ENCODE assay signal across 9 mouse cellular contexts in genomic region chr5:121206540-121206939, GRCm38 (mm10). TPM values are rescaled to one million over a fixed set of nuclear protein-coding genes. Genes with fewer than 3 reads are reported as not detected.
DNase-seq lines count a peak whose midpoint lies in the region; ATAC-seq and TF ChIP-seq lines count a peak whose summit lies in the region.
"Had no signal": no experiment of that assay in that cellular context is flagged by ENCODE, and none has a peak within 500 bp of the region (broad histone marks: within the 10 kb centered on the region; RNA-seq: fewer than 3 reads in every experiment).

No protein-coding gene starts in this region.

- no peak for DNase-seq in forebrain, postnatal 0 days
- DNase-seq in kidney, postnatal 0 days (ENCODE audit: low spot score): no peak
- no peak for DNase-seq in kidney, postnatal 36 days
- no peak for DNase-seq in embryonic facial prominence, embryonic 10.5 days (ENCODE audit: low spot score)
- no peak for DNase-seq in liver, embryonic 14.5 days (ENCODE audit: low read depth in 3 of 3, low spot score in 3 of 3)
- no peak for DNase-seq in layer of hippocampus, postnatal 14 days (ENCODE audit: low spot score in 2 of 2)
- DNase-seq in right cerebral cortex, adult 18-20 months: no peak
- DNase-seq: lung, postnatal 4 days had no signal

- TF ChIP-seq EP300 in liver, embryonic 14.5 days (IDR thresholded peaks at IDR 0.05; ENCODE audit: low read depth): no peak

- H3K9ac ChIP-seq in forebrain, embryonic 12.5 days: peak overlapping the region; percentile 29
- H3K9ac ChIP-seq in forebrain, postnatal 0 days: no peak overlapping the region
- H3K9ac ChIP-seq in kidney, postnatal 0 days (ENCODE audit: low read depth, low read length): 0 out of 2 replicates have a peak overlapping the region, but pooled peaks have one; percentile 100
- peak overlapping the region; percentile 97 for H3K9ac ChIP-seq in liver, embryonic 14.5 days (replicated peaks)

- ATAC-seq in forebrain, embryonic 12.5 days (ENCODE audit: low FRiP score): no peak
- ATAC-seq in forebrain, postnatal 0 days: no peak
- ATAC-seq in kidney, postnatal 0 days (replicated peaks; ENCODE audit: low FRiP score, low read depth): no peak
- no peak for ATAC-seq in liver, embryonic 14.5 days (ENCODE audit: insufficient read depth)

- H3K9me3 ChIP-seq in forebrain, embryonic 12.5 days: no peaks in the 10 kb centered on the region
- H3K9me3 ChIP-seq in forebrain, postnatal 0 days (ENCODE audit: low read length): no peaks in the 10 kb centered on the region
- no peaks in the 10 kb centered on the region for H3K9me3 ChIP-seq in kidney, postnatal 0 days (replicated peaks; ENCODE audit: low read length)
- no peaks in the 10 kb centered on the region for H3K9me3 ChIP-seq in embryonic facial prominence, embryonic 10.5 days
- no peaks in the 10 kb centered on the region for H3K9me3 ChIP-seq in liver, embryonic 14.5 days (ENCODE audit: control insufficient read depth, low read length)

- H3K27me3 ChIP-seq in forebrain, embryonic 12.5 days: no peaks in the 10 kb centered on the region
- H3K27me3 ChIP-seq in forebrain, postnatal 0 days (ENCODE audit: insufficient read depth, low read length): no peaks in the 10 kb centered on the region
- no peaks in the 10 kb centered on the region for H3K27me3 ChIP-seq in kidney, postnatal 0 days (ENCODE audit: insufficient read depth, low read length)
- H3K27me3 ChIP-seq in embryonic facial prominence, embryonic 10.5 days (replicated peaks; ENCODE audit: low read depth, poor library complexity, severe bottlenecking): no peaks in the 10 kb centered on the region
- no peaks in the 10 kb centered on the region for H3K27me3 ChIP-seq in liver, embryonic 14.5 days (ENCODE audit: control insufficient read depth, insufficient read depth, low read length)

- 85% methylated on average over 9 of the region's 9 CpGs for WGBS in forebrain, embryonic 12.5 days
- 84% methylated on average over 9 of the region's 9 CpGs for WGBS in forebrain, postnatal 0 days
- 64% methylated on average over 9 of the region's 9 CpGs for WGBS in kidney, postnatal 0 days
- 84% methylated on average over 9 of the region's 9 CpGs for WGBS in embryonic facial prominence, embryonic 10.5 days
- WGBS in liver, embryonic 14.5 days (ENCODE audit: insufficient replicate concordance): 67% methylated on average over 9 of the region's 9 CpGs

- 0 out of 2 replicates have a peak overlapping the region, but pooled peaks have one; percentile 59 for H3K4me2 ChIP-seq in forebrain, embryonic 12.5 days
- no peak overlapping the region for H3K4me2 ChIP-seq in forebrain, postnatal 0 days (ENCODE audit: low read depth)
- peak overlapping the region; percentile 78 for H3K4me2 ChIP-seq in kidney, postnatal 0 days (ENCODE audit: low read length)
- peak overlapping the region; percentile 68 for H3K4me2 ChIP-seq in liver, embryonic 14.5 days (ENCODE audit: low read depth)

- no peak overlapping the region for H3K27ac ChIP-seq in forebrain, embryonic 12.5 days
- no peak overlapping the region for H3K27ac ChIP-seq in forebrain, postnatal 0 days (ENCODE audit: low read depth, low read length)
- H3K27ac ChIP-seq in kidney, postnatal 0 days: no peak overlapping the region
- H3K27ac ChIP-seq in embryonic facial prominence, embryonic 10.5 days (replicated peaks): no peak overlapping the region
- H3K27ac ChIP-seq in liver, embryonic 14.5 days: no peak overlapping the region; the same call in 1 of the 2 replicates

- peaks cover 61% of the 10 kb centered on the region for H3K36me3 ChIP-seq in forebrain, embryonic 12.5 days (replicated peaks)
- peaks cover 50% of the 10 kb centered on the region for H3K36me3 ChIP-seq in forebrain, postnatal 0 days (ENCODE audit: insufficient read depth)
- peaks cover 48% of the 10 kb centered on the region for H3K36me3 ChIP-seq in kidney, postnatal 0 days (ENCODE audit: insufficient read depth, low read length)
- peaks cover 64% of the 10 kb centered on the region for H3K36me3 ChIP-seq in embryonic facial prominence, embryonic 10.5 days (replicated peaks)
- peaks cover 60% of the 10 kb centered on the region for H3K36me3 ChIP-seq in liver, embryonic 14.5 days (replicated peaks; ENCODE audit: control insufficient read depth, insufficient read depth, low read depth)

- 0 out of 2 replicates have a peak overlapping the region, but pooled peaks have one; percentile 8 for H3K4me3 ChIP-seq in forebrain, embryonic 12.5 days (replicated peaks)
- no peak overlapping the region for H3K4me3 ChIP-seq in forebrain, postnatal 0 days (ENCODE audit: low read depth, low read length)
- no peak overlapping the region for H3K4me3 ChIP-seq in kidney, postnatal 0 days (replicated peaks; ENCODE audit: low read depth, low read length)
- H3K4me3 ChIP-seq in embryonic facial prominence, embryonic 10.5 days: peak overlapping the region; percentile 95
- H3K4me3 ChIP-seq in liver, embryonic 14.5 days (ENCODE audit: insufficient read depth in 1 of 2, low read depth in 2 of 2, low read length in 2 of 2): peak overlapping the region; percentile 91 to 99

- no peak for TF ChIP-seq CTCF in forebrain, postnatal 0 days (IDR thresholded peaks at IDR 0.05; ENCODE audit: low read depth)
- TF ChIP-seq CTCF in kidney, postnatal 0 days (IDR thresholded peaks at IDR 0.05; ENCODE audit: low read depth): no peak
- TF ChIP-seq CTCF in liver, embryonic 14.5 days (IDR thresholded peaks at IDR 0.05; ENCODE audit: low read depth): no peak

- H3K4me1 ChIP-seq in forebrain, embryonic 12.5 days: peaks cover 28% of the 10 kb centered on the region
- H3K4me1 ChIP-seq in forebrain, postnatal 0 days (ENCODE audit: insufficient read depth): 0 out of 2 replicates have a peak, but pooled peaks cover 2% of the 10 kb centered on the region
- H3K4me1 ChIP-seq in kidney, postnatal 0 days (replicated peaks; ENCODE audit: insufficient read depth, low read length): peaks cover 12% of the 10 kb centered on the region; the same call in 1 of the 2 replicates
- H3K4me1 ChIP-seq in embryonic facial prominence, embryonic 10.5 days: peaks cover 27% of the 10 kb centered on the region
- H3K4me1 ChIP-seq in liver, embryonic 14.5 days (replicated peaks; ENCODE audit: control insufficient read depth in 2 of 2, insufficient read depth in 2 of 2, low read length in 1 of 2): peaks cover 12 to 17% of the 10 kb centered on the region in 2 experiments

RNA-seq across cellular contexts. Expression of gene Rpl6, which starts 2.3 kb away (rescaled TPM):
- 479 and 481 TPM in 2 replicates for polyA plus RNA-seq in forebrain, embryonic 12.5 days (2016; fragmentation: Nextera tagmentation; extraction: Ambion mirVana)
- total RNA-seq in forebrain, postnatal 0 days (2014; rRNA removed): 672 and 863 TPM in 2 replicates
- 359 and 435 TPM in 2 replicates for polyA plus RNA-seq in forebrain, postnatal 0 days (2015; fragmentation: Nextera tagmentation; extraction: Ambion mirVana)
- 655 and 681 TPM in 2 replicates for polyA plus RNA-seq in kidney, postnatal 0 days (2015; fragmentation: Nextera tagmentation; extraction: Ambion mirVana)
- 686 and 696 TPM in 2 replicates for polyA plus RNA-seq in embryonic facial prominence, embryonic 10.5 days (2016; fragmentation: Nextera tagmentation; extraction: Ambion mirVana)
- polyA plus RNA-seq in liver, embryonic 14.5 days (2012; rRNA removed): 403 and 658 TPM in 2 replicates
- polyA plus RNA-seq in liver, embryonic 14.5 days (2014; fragmentation: Nextera tagmentation; extraction: Ambion mirVana): 477 and 488 TPM in 2 replicates
- total RNA-seq in layer of hippocampus, postnatal 14 days (2021): 100 to 1,000 TPM; 457 to 460 TPM

RNA-seq across cellular contexts. Expression of gene Hectd4, which starts 13.5 kb away (rescaled TPM):
- polyA plus RNA-seq in forebrain, embryonic 12.5 days (2016; fragmentation: Nextera tagmentation; extraction: Ambion mirVana): 13.2 and 13.3 TPM in 2 replicates
- total RNA-seq in forebrain, postnatal 0 days (2014; rRNA removed): 75.6 and 107 TPM in 2 replicates
- 8.3 and 14.0 TPM in 2 replicates for polyA plus RNA-seq in forebrain, postnatal 0 days (2015; fragmentation: Nextera tagmentation; extraction: Ambion mirVana)
- polyA plus RNA-seq in kidney, postnatal 0 days (2015; fragmentation: Nextera tagmentation; extraction: Ambion mirVana): 2.0 and 2.9 TPM in 2 replicates
- polyA plus RNA-seq in embryonic facial prominence, embryonic 10.5 days (2016; fragmentation: Nextera tagmentation; extraction: Ambion mirVana): 4.4 and 5.0 TPM in 2 replicates
- 15.8 and 16.1 TPM in 2 replicates for polyA plus RNA-seq in liver, embryonic 14.5 days (2012; rRNA removed)
- polyA plus RNA-seq in liver, embryonic 14.5 days (2014; fragmentation: Nextera tagmentation; extraction: Ambion mirVana): 11.1 and 11.2 TPM in 2 replicates
- total RNA-seq in layer of hippocampus, postnatal 14 days (2021): 100 to 1,000 TPM; 180 to 193 TPM

RNA-seq across cellular contexts. Expression of gene Ptpn11, which starts 15.3 kb away (rescaled TPM):
- 26.3 and 26.4 TPM in 2 replicates for polyA plus RNA-seq in forebrain, embryonic 12.5 days (2016; fragmentation: Nextera tagmentation; extraction: Ambion mirVana)
- 49.1 and 60.9 TPM in 2 replicates for total RNA-seq in forebrain, postnatal 0 days (2014; rRNA removed)
- 21.4 and 25.5 TPM in 2 replicates for polyA plus RNA-seq in forebrain, postnatal 0 days (2015; fragmentation: Nextera tagmentation; extraction: Ambion mirVana)
- polyA plus RNA-seq in kidney, postnatal 0 days (2015; fragmentation: Nextera tagmentation; extraction: Ambion mirVana): 20.0 and 20.8 TPM in 2 replicates
- 25.0 and 25.4 TPM in 2 replicates for polyA plus RNA-seq in embryonic facial prominence, embryonic 10.5 days (2016; fragmentation: Nextera tagmentation; extraction: Ambion mirVana)
- polyA plus RNA-seq in liver, embryonic 14.5 days (2012; rRNA removed): 10.4 and 13.7 TPM in 2 replicates
- 10.0 and 11.5 TPM in 2 replicates for polyA plus RNA-seq in liver, embryonic 14.5 days (2014; fragmentation: Nextera tagmentation; extraction: Ambion mirVana)
- total RNA-seq in layer of hippocampus, postnatal 14 days (2021): 10 to 100 TPM; 87.7 to 90.7 TPM

Comparison
In these comparisons a context has a peak if more than half of its experiments do, and no peak if none do; other contexts are left out.
1. H3K4me3 ChIP-seq: peak in forebrain, embryonic 12.5 days (single experiment), embryonic facial prominence, embryonic 10.5 days (single experiment) and liver, embryonic 14.5 days (2 of 2); none in forebrain, postnatal 0 days (single experiment) and kidney, postnatal 0 days (single experiment).